Mouse (Mus musculus) CH12F3 (cell line): ENCODE data around the gene Nemf.

Experiments used
- in situ Hi-C: fragments of 300-500 bp; cut with MboI; formaldehyde crosslinking; loops from 2 replicates; pipeline ENCODE4 v1.14.3; 2020; ENCODE audit warnings: low sequenced_read_pairs

Gene Nemf

DNA sequence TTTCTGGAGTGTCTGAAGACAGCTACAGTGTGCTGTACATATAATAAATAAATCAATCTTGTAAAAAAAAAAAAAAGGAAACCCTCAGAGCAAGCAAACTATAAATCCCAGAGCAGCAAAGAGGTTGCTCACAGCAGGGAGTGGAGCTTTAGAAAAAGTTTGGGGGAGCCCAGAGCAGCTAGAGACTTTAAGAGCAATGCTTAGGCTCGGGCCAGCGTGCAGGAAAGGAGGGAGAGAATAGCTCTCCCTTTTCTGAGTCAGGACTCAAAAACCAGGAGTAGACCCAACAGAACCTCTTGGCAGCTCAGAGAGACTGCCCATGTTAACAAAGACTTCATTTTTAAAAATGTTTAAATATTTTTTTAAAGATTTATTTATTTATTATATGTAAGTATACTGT is 88.0 kb downstream of the Nemf start:
- in situ Hi-C loops = no loop called here

GRCm38 (mm10) chr12:69267956-69268632 is 88.9 kb downstream of the Nemf start:
- in situ Hi-C loops = no loop called here

- in situ Hi-C loops = no loop called here
These were observed 91.9 kb downstream of the Nemf start for GRCm38 (mm10) chr12:69265031-69265430.

DNA sequence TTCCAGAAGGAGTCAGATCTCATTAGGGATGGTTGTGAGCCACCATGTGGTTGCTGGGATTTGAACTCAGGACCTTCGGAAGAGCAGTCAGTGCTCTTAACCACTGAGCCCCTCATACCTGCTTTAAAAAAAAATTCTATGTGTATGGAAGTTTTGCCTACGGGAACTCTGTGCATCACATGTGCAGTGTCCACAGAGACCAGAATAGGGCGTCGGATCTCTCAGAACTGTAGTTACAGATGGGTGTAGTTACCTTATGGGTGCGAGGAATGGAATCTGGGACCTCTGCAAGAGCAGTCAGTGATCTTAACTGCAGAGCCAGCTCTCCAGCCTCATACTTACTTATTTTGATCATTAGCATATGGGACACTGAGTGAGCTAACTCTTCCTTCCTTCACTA is 94.7 kb downstream of the Nemf start:
- in situ Hi-C loops = no loop called here
